Mouse (Mus musculus) CH12.LX (cell line): ENCODE data around the gene Col4a2.

ENCODE experiments used
- CTCF ChIP-seq, 2 experiments: IDR thresholded peaks in 1 of 2; conservative IDR thresholded peaks in 1 of 2; 2 replicates each; pipeline ENCODE4 v1.5.1; 2011 to 2012; ENCODE audit warnings: low read depth in 2 of 2, low read length in 2 of 2, improper control_type of control experiment in 1 of 2, inconsistent platforms in 1 of 2, mild to moderate bottlenecking in 1 of 2, moderate library complexity in 1 of 2
- MAX ChIP-seq: IDR thresholded peaks from 2 replicates; pipeline ENCODE4 v1.6.1; 2011; ENCODE audit warnings: low read length, improper control_type of control experiment
- MXI1 ChIP-seq: IDR thresholded peaks from 2 replicates; pipeline ENCODE4 v1.6.1; 2011; ENCODE audit warnings: mild to moderate bottlenecking, low read depth, low read length, improper control_type of control experiment
- MYC ChIP-seq: IDR thresholded peaks from 2 replicates; pipeline ENCODE4 v1.6.1; 2011; ENCODE audit warnings: low read depth, mild to moderate bottlenecking, improper control_type of control experiment, low read length
- POLR2A ChIP-seq: IDR thresholded peaks from 2 replicates; pipeline ENCODE4 v1.6.1; 2011; ENCODE audit warnings: low read depth, mild to moderate bottlenecking, improper control_type of control experiment, low read length
- USF1 ChIP-seq: IDR thresholded peaks from 2 replicates; pipeline ENCODE4 v1.6.1; 2014; ENCODE audit warnings: low read depth, mild to moderate bottlenecking, inconsistent platforms, low read length, improper control_type of control experiment

DNA sequence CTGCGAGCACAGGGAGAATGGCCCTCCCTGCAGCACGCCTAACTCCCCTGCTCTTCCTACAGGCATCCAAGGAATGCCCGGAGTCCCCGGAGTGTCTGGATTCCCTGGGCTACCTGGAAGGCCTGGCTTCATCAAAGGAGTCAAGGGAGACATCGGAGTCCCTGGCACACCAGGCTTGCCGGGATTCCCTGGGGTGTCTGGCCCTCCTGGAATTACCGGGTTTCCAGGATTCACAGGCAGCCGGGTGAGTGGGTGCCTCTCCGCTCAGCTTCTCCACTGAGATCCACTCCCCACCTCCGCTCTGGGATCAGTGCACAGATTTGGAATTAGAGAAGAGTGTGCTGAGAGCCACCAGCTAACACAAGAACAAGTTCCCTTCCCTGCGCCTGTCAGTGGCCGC is 125.3 kb downstream of the Col4a2 start:
- TF ChIP-seq MYC (no peak), CTCF (conservative IDR thresholded peaks at IDR 0.05 in 1 of 2, IDR thresholded peaks at IDR 0.05 in 1 of 2; ENCODE audit: low read depth in 2 of 2, low read length in 2 of 2) (no peak), POLR2A (no peak), MAX (no peak), USF1 (no peak), MXI1 (no peak)
